Mouse (Mus musculus): Measurements from ENCODE around the gene Ubp1. TPM values are rescaled to one million over a fixed set of nuclear protein-coding genes. Genes with fewer than 3 reads are reported as not detected.
A peak's percentile ranks its signal among the peaks of the same experiment; 100 is the strongest.

Gene Ubp1
- polyA plus RNA-seq, 1 experiment from 2014 or later, result 41.4 TPM

DNA sequence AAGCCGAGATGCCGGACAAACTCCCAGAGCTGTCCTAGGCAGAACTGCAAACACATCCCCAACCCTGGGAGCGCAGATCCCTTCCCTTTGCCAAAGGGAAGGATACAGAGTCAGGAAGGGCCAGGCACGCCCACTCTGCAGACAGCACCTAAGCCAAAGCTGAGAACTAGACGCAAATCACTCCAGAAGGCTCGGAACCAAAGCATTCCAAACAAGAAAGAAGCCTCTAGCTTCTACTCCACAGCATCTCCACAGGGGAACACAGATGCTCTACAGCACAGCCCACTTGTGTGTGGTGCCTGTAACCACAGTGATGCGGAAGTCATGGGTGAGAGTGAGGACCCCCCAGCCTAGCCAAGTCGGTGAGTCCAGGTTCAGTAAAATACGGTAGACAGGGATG lies 94.4 kb downstream of the Ubp1 start:
- Histone ChIP-seq H3K4me2 (replicated peaks) (peak overlapping the region; percentile 92), H3K9me3 (no peaks in the 10 kb centered on the region), H3K9ac (0 out of 2 replicates have a peak overlapping the region, but pooled peaks have one; percentile 31), H3K27ac (no peak overlapping the region), H3K36me3 (no peaks in the 10 kb centered on the region), H3K27me3 (peaks cover 60% of the 10 kb centered on the region), H3K4me3 (peak overlapping the region; percentile 66), H3K4me1 (peaks cover 14% of the 10 kb centered on the region)
- WGBS, result 20% methylated on average over 9 of the region's 9 CpGs
- ATAC-seq (ENCODE audit: low FRiP score, low read depth), result no peak

DNA sequence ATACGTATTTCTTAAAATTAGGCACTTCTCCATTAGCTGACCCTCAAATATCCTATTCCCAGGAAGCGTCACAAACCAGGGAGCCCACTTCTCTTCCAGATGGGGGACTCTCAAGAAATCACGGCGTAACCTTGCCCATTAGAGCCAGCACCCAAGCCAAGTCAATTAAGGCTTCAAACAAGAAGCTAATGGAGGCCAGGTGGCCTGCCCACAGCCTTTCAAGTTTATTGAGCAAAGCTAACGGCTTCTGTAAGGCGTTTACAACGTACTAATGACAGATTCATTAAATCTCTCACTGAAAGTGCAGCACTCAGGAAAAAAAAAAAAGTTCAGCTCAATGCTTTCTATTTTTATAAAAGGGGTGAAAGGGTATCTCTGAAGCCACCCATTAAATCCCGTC lies 95.1 kb downstream of the Ubp1 start:
- no peak for ATAC-seq (ENCODE audit: low FRiP score, low read depth)
- 2% methylated on average over 8 of the region's 8 CpGs for WGBS
- peak overlapping the region; percentile 55; the same call in 1 of the 2 replicates for H3K9ac ChIP-seq
- H3K27me3 ChIP-seq, result peaks cover 66% of the 10 kb centered on the region
- H3K9me3 ChIP-seq, result no peaks in the 10 kb centered on the region
- H3K27ac ChIP-seq, result no peak overlapping the region
- H3K4me1 ChIP-seq, result peaks cover 14% of the 10 kb centered on the region
- no peaks in the 10 kb centered on the region for H3K36me3 ChIP-seq
- peak overlapping the region; percentile 66 for H3K4me3 ChIP-seq
- H3K4me2 ChIP-seq (replicated peaks), result peak overlapping the region; percentile 92

DNA sequence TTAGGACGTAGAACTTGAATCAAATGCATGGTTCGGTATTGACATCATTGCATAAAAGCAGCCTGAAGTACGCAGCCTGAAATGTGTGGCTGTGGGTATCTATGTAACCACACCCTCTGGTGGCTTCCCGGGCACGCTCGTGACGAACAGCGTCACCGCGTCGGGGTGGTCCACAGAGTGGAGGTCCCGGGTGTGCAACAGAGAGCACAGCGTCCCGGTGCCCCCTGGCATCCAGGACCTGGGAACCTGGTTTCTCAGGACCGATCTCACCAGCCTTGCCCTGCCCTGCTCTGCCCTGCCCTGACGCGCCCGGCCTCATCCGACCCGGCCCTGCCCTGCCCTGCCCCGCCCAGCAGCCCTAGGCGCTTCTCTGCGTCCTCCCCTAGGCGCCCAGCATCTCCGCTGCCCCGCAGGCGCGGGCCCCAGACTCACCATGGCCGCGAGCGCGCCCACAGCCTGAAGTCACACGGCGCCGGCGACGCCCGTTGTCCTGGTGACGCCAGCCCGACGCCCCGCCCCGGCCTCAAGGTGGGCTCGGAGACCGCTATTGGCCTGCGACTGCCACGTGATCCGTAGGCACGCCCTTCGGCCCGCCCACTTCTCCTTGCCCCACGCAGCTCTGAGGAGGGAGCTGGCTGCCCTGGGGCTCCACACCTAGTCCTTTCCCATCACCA lies 95.7 kb downstream of the Ubp1 start:
- ATAC-seq (ENCODE audit: low FRiP score, low read depth), result peak; percentile 94
- Histone ChIP-seq H3K4me1 (peaks cover 14% of the 10 kb centered on the region), H3K36me3 (no peaks in the 10 kb centered on the region), H3K4me2 (replicated peaks) (peak overlapping the region; percentile 92), H3K27ac (no peak overlapping the region; the same call in 1 of the 2 replicates), H3K27me3 (peaks cover 71% of the 10 kb centered on the region), H3K9ac (peak overlapping the region; percentile 74), H3K9me3 (no peaks in the 10 kb centered on the region), H3K4me3 (peak overlapping the region; percentile 66)
- WGBS, result 0% methylated on average over 49 of the region's 52 CpGs

Other genes with a start within 250 kb of the Ubp1 start
- gene Pdcd6ip, start 222.7 kb upstream of the Ubp1 start, polyA plus RNA-seq (2015; fragmentation: Nextera tagmentation; extraction: Ambion mirVana), result 52.4 and 58.8 TPM in 2 replicates
- gene Clasp2, start 189.5 kb upstream of the Ubp1 start, polyA plus RNA-seq (2015; fragmentation: Nextera tagmentation; extraction: Ambion mirVana), result 27.6 and 28.1 TPM in 2 replicates
- gene Fbxl2, start 115.3 kb downstream of the Ubp1 start, polyA plus RNA-seq (2015; fragmentation: Nextera tagmentation; extraction: Ambion mirVana), result 7.6 and 7.7 TPM in 2 replicates
- 29.7 and 32.1 TPM in 2 replicates for gene Susd5, start 126.2 kb downstream of the Ubp1 start, polyA plus RNA-seq (2015; fragmentation: Nextera tagmentation; extraction: Ambion mirVana)